In genomic region chr10:27068794-27069435, GRCm38 (mm10) we compare ENCODE assay signal across 29 mouse cellular contexts.
A peak's percentile ranks its signal among the peaks of the same experiment; 100 is the strongest.
DNase-seq lines count a peak whose midpoint lies in the region; ATAC-seq and TF ChIP-seq lines count a peak whose summit lies in the region.
"Had no signal": no experiment of that assay in that cellular context is flagged by ENCODE, and none has a peak within 500 bp of the region (broad histone marks: within the 10 kb centered on the region; RNA-seq: fewer than 3 reads in every experiment).

No protein-coding gene starts in this region.

- peak; percentile 67; the same call in 1 of the 2 replicates for ATAC-seq in forebrain, embryonic 13.5 days
- peak; percentile 77 for ATAC-seq in forebrain, embryonic 16.5 days
- ATAC-seq: activated CD4-positive, CD25-positive, alpha-beta regulatory T cell, adult 4 months; hindbrain, postnatal 0 days; inflammation-experienced regulatory T-cells, adult 6 months; intestine, embryonic 16.5 days had no signal

- 87% methylated on average over 2 of the region's 2 CpGs for WGBS in forebrain, embryonic 13.5 days
- WGBS in forebrain, embryonic 10.5 days = 87% methylated on average over 2 of the region's 2 CpGs
- WGBS in forebrain, embryonic 16.5 days = 69% methylated on average over 2 of the region's 2 CpGs

- H3K27me3 ChIP-seq in forebrain, embryonic 13.5 days = no peaks in the 10 kb centered on the region
- H3K27me3 ChIP-seq in forebrain, embryonic 10.5 days (ENCODE audit: poor library complexity, severe bottlenecking) = no peaks in the 10 kb centered on the region
- H3K27me3 ChIP-seq in forebrain, embryonic 16.5 days (replicated peaks; ENCODE audit: control insufficient read depth, insufficient read depth, low read length) = no peaks in the 10 kb centered on the region
- H3K27me3 ChIP-seq: embryonic facial prominence, embryonic 13.5 days; heart, embryonic 13.5 days had no signal

- no peaks in the 10 kb centered on the region for H3K36me3 ChIP-seq in forebrain, embryonic 13.5 days (ENCODE audit: poor library complexity, severe bottlenecking)
- no peaks in the 10 kb centered on the region for H3K36me3 ChIP-seq in forebrain, embryonic 10.5 days (replicated peaks)
- H3K36me3 ChIP-seq in forebrain, embryonic 16.5 days (ENCODE audit: control insufficient read depth, insufficient read depth) = no peaks in the 10 kb centered on the region
- H3K36me3 ChIP-seq: embryonic facial prominence, embryonic 10.5 days; embryonic facial prominence, embryonic 13.5 days; heart, embryonic 10.5 days; heart, embryonic 13.5 days had no signal

- H3K4me3 ChIP-seq in forebrain, embryonic 13.5 days = no peak overlapping the region
- H3K4me3 ChIP-seq in forebrain, embryonic 10.5 days = no peak overlapping the region
- no peak overlapping the region for H3K4me3 ChIP-seq in layer of hippocampus, adult 2 months
- no peak overlapping the region for H3K4me3 ChIP-seq in forebrain, embryonic 16.5 days (replicated peaks; ENCODE audit: low read length)
- H3K4me3 ChIP-seq: embryonic facial prominence, embryonic 10.5 days; embryonic facial prominence, embryonic 13.5 days; erythroblast, embryonic 14.5 days; heart, adult 2 months; heart, embryonic 10.5 days; heart, embryonic 13.5 days had no signal

- no peak for DNase-seq in forebrain, embryonic 10.5 days (ENCODE audit: extremely low spot score, low spot score)
- no peak for DNase-seq in layer of hippocampus, adult 2 months (ENCODE audit: low spot score in 2 of 2)
- DNase-seq in layer of hippocampus, adult 11-12 months (ENCODE audit: low spot score) = no peak
- peak; percentile 3 for DNase-seq in brain, adult 2 months (ENCODE audit: low read depth, low spot score)
- no peak for DNase-seq in frontal cortex, postnatal 14 days (ENCODE audit: low spot score in 2 of 2)
- DNase-seq in thymus, postnatal 0 days (ENCODE audit: low spot score) = no peak
- DNase-seq: adrenal gland, adult 8-10 months; adrenal gland, postnatal 25 days; cerebellum, adult 11-12 months; cerebellum, adult 8-10 months; cerebellum, postnatal 10 days; cerebellum, postnatal 36 days; embryo, embryonic 11 days; gastrocnemius, postnatal 25 days; heart, adult 2 months; heart, postnatal 14 days; heart, postnatal 4 days had no signal

- no peak overlapping the region for H3K27ac ChIP-seq in forebrain, embryonic 13.5 days
- H3K27ac ChIP-seq in forebrain, embryonic 10.5 days = no peak overlapping the region
- H3K27ac ChIP-seq in layer of hippocampus, adult 2 months = peak overlapping the region; percentile 61; the same call in 1 of the 2 replicates
- H3K27ac ChIP-seq in forebrain, embryonic 16.5 days (ENCODE audit: low read length) = no peak overlapping the region
- H3K27ac ChIP-seq: embryonic facial prominence, embryonic 10.5 days; embryonic facial prominence, embryonic 13.5 days; heart, adult 2 months; heart, embryonic 10.5 days; heart, embryonic 13.5 days; hindbrain, embryonic 14.5 days; hindbrain, postnatal 0 days had no signal

- H3K9ac ChIP-seq in forebrain, embryonic 13.5 days = no peak overlapping the region
- no peak overlapping the region for H3K9ac ChIP-seq in forebrain, embryonic 16.5 days (replicated peaks; ENCODE audit: low read depth, low read length)
- H3K9ac ChIP-seq: embryonic facial prominence, embryonic 13.5 days; heart, embryonic 13.5 days; hindbrain, embryonic 14.5 days had no signal

- no peak overlapping the region for H3K4me2 ChIP-seq in forebrain, embryonic 13.5 days
- no peak overlapping the region for H3K4me2 ChIP-seq in forebrain, embryonic 16.5 days (ENCODE audit: low read length)
- H3K4me2 ChIP-seq: embryonic facial prominence, embryonic 13.5 days; heart, embryonic 13.5 days; hindbrain, embryonic 14.5 days had no signal

- no peak for TF ChIP-seq CTCF in layer of hippocampus, adult 2 months (conservative IDR thresholded peaks at IDR 0.05)

- no peaks in the 10 kb centered on the region for H3K9me3 ChIP-seq in forebrain, embryonic 13.5 days (replicated peaks)
- H3K9me3 ChIP-seq in forebrain, embryonic 10.5 days = no peaks in the 10 kb centered on the region
- H3K9me3 ChIP-seq in forebrain, embryonic 16.5 days (ENCODE audit: control insufficient read depth, low read length) = no peaks in the 10 kb centered on the region
- H3K9me3 ChIP-seq: embryonic facial prominence, embryonic 10.5 days; embryonic facial prominence, embryonic 13.5 days; heart, embryonic 10.5 days; heart, embryonic 13.5 days had no signal

- H3K4me1 ChIP-seq in forebrain, embryonic 13.5 days = no peaks in the 10 kb centered on the region
- H3K4me1 ChIP-seq in forebrain, embryonic 10.5 days = no peaks in the 10 kb centered on the region
- no peaks in the 10 kb centered on the region for H3K4me1 ChIP-seq in forebrain, embryonic 16.5 days (replicated peaks; ENCODE audit: control insufficient read depth, insufficient read depth, low read length)
